Mouse (Mus musculus) stomach, embryonic 15.5 days (tissue): ENCODE measurements around the gene Cmas. TPM values are rescaled to one million over a fixed set of nuclear protein-coding genes. Genes with fewer than 3 reads are reported as not detected.

Experiments
- ATAC-seq: fragments of 200-750 bp; cut with Nextera tagmentation; 2 replicates; pipeline ENCODE4 v1.8.0; 2017; ENCODE audit warnings: low read depth, moderate number of reproducible peaks, moderate TSS enrichment; ENCODE audit not compliant: insufficient read depth, low FRiP score
- H3K27ac ChIP-seq: fragments of 300-500 bp; sonication (generic); 2 replicates; pipeline ENCODE4 v1.5.1; 2015; ENCODE audit warnings: mild to moderate bottlenecking, inconsistent platforms
- H3K27me3 ChIP-seq: fragments of 300-500 bp; sonication (generic); replicated peaks from 2 replicates; pipeline ENCODE4 v1.6.1; 2015; ENCODE audit warnings: inconsistent platforms
- H3K36me3 ChIP-seq: fragments of 300-500 bp; sonication (generic); 2 replicates; pipeline ENCODE4 v1.6.1; 2015; ENCODE audit warnings: inconsistent platforms
- H3K4me1 ChIP-seq: fragments of 300-500 bp; sonication (generic); 2 replicates; pipeline ENCODE4 v1.6.1; 2015; ENCODE audit warnings: inconsistent platforms
- H3K4me2 ChIP-seq: fragments of 300-500 bp; sonication (generic); 2 replicates; pipeline ENCODE4 v1.6.1; 2015; ENCODE audit warnings: mild to moderate bottlenecking, inconsistent platforms
- H3K4me3 ChIP-seq: fragments of 300-500 bp; sonication (generic); replicated peaks from 2 replicates; pipeline ENCODE4 v1.5.1; 2015; ENCODE audit warnings: inconsistent platforms
- H3K9ac ChIP-seq: fragments of 300-500 bp; sonication (generic); 2 replicates; pipeline ENCODE4 v1.6.1; 2015; ENCODE audit warnings: inconsistent platforms
- H3K9me3 ChIP-seq: fragments of 300-500 bp; sonication (generic); 2 replicates; pipeline ENCODE4 v1.6.1; 2016; ENCODE audit warnings: inconsistent platforms
- WGBS: fragments of 180-500 bp; shearing (Covaris S2); methylation state at CpG from one replicate; pipeline ENCODE4 v1.1.7; 2015; 5-methylcytosine and 5-hydroxymethylcytosine counted together
- polyA plus RNA-seq: library from polyadenylated mRNA; unstranded; fragments of >200 nt; fragmentation: Nextera tagmentation; extraction: Ambion mirVana; gene quantifications from 2 replicates; pipeline ENCODE4 v1.2.1, GENCODE M21; 2015

Gene Cmas
- 100 and 104 TPM in 2 replicates for polyA plus RNA-seq

GRCm38 (mm10) chr6:142756507-142757333 is at the start of gene Cmas:
Gene Cmas (plus strand): TSS chr6:142756686.
- Histone ChIP-seq H3K27ac (peak within 1 kb of the TSS; percentile 84), H3K4me1 (peaks cover 5% of the 10 kb centered on the region), H3K9ac (peak within 1 kb of the TSS; percentile 81), H3K27me3 (no peaks in the 10 kb centered on the region), H3K4me3 (peak within 1 kb of the TSS; percentile 78), H3K9me3 (no peaks in the 10 kb centered on the region), H3K4me2 (peak within 1 kb of the TSS; percentile 64), H3K36me3 (no peaks in the 10 kb centered on the region)
- WGBS = 1% methylated on average over 66 of the region's 68 CpGs
- peak; percentile 96 for ATAC-seq

GRCm38 (mm10) chr6:142706688-142707087 is 49.8 kb upstream of the Cmas start:
- Histone ChIP-seq H3K27me3 (no peaks in the 10 kb centered on the region), H3K9ac (no peak overlapping the region), H3K4me2 (no peak overlapping the region), H3K36me3 (no peaks in the 10 kb centered on the region), H3K9me3 (no peaks in the 10 kb centered on the region), H3K4me3 (no peak overlapping the region), H3K27ac (no peak overlapping the region), H3K4me1 (peaks cover 9% of the 10 kb centered on the region; the same call in 1 of the 2 replicates)
- 79% methylated on average over 3 of the region's 3 CpGs for WGBS
- ATAC-seq = no peak

GRCm38 (mm10) chr6:142708369-142708768 is 48.1 kb upstream of the Cmas start:
- H3K36me3 ChIP-seq = no peaks in the 10 kb centered on the region
- H3K27ac ChIP-seq = no peak overlapping the region
- 0 out of 2 replicates have a peak, but pooled peaks cover 9% of the 10 kb centered on the region for H3K4me1 ChIP-seq
- no peak overlapping the region for H3K4me3 ChIP-seq
- H3K27me3 ChIP-seq = no peaks in the 10 kb centered on the region
- no peak overlapping the region for H3K4me2 ChIP-seq
- H3K9me3 ChIP-seq = no peaks in the 10 kb centered on the region
- 80% methylated on average over 6 of the region's 6 CpGs for WGBS
- no peak for ATAC-seq
- H3K9ac ChIP-seq = no peak overlapping the region

GRCm38 (mm10) chr6:142710690-142711089 is 45.8 kb upstream of the Cmas start:
- H3K4me2 ChIP-seq = no peak overlapping the region
- no peaks in the 10 kb centered on the region for H3K36me3 ChIP-seq
- H3K9me3 ChIP-seq = no peaks in the 10 kb centered on the region
- H3K27me3 ChIP-seq = no peaks in the 10 kb centered on the region
- no peak overlapping the region for H3K4me3 ChIP-seq
- H3K4me1 ChIP-seq = 0 out of 2 replicates have a peak, but pooled peaks cover 10% of the 10 kb centered on the region
- no peak for ATAC-seq
- 66% methylated on average over 6 of the region's 6 CpGs for WGBS
- H3K27ac ChIP-seq = peak overlapping the region; percentile 42; the same call in 1 of the 2 replicates
- no peak overlapping the region for H3K9ac ChIP-seq

- no peak for ATAC-seq
- H3K36me3 ChIP-seq = no peaks in the 10 kb centered on the region
- no peak overlapping the region for H3K4me2 ChIP-seq
- H3K9ac ChIP-seq = no peak overlapping the region
- H3K9me3 ChIP-seq = no peaks in the 10 kb centered on the region
- no peak overlapping the region for H3K4me3 ChIP-seq
- 40% methylated on average over 4 of the region's 4 CpGs for WGBS
- H3K27ac ChIP-seq = peak overlapping the region; percentile 65; the same call in 1 of the 2 replicates
- no peaks in the 10 kb centered on the region for H3K27me3 ChIP-seq
- 0 out of 2 replicates have a peak, but pooled peaks cover 10% of the 10 kb centered on the region for H3K4me1 ChIP-seq
These were observed 45.4 kb upstream of the Cmas start for GRCm38 (mm10) chr6:142711106-142711505.

GRCm38 (mm10) chr6:142715026-142715425 is 41.5 kb upstream of the Cmas start:
- WGBS = 48% methylated on average over 8 of the region's 8 CpGs
- H3K36me3 ChIP-seq = no peaks in the 10 kb centered on the region
- H3K27ac ChIP-seq = no peak overlapping the region
- H3K9me3 ChIP-seq = no peaks in the 10 kb centered on the region
- H3K4me3 ChIP-seq = no peak overlapping the region
- ATAC-seq = no peak
- H3K9ac ChIP-seq = no peak overlapping the region
- no peak overlapping the region for H3K4me2 ChIP-seq
- no peaks in the 10 kb centered on the region for H3K27me3 ChIP-seq
- 0 out of 2 replicates have a peak, but pooled peaks cover 10% of the 10 kb centered on the region for H3K4me1 ChIP-seq

- Histone ChIP-seq H3K27ac (no peak overlapping the region), H3K9ac (no peak overlapping the region), H3K4me1 (0 out of 2 replicates have a peak, but pooled peaks cover 3% of the 10 kb centered on the region), H3K27me3 (no peaks in the 10 kb centered on the region), H3K36me3 (no peaks in the 10 kb centered on the region), H3K9me3 (no peaks in the 10 kb centered on the region), H3K4me2 (no peak overlapping the region), H3K4me3 (no peak overlapping the region)
- 40% methylated on average over 4 of the region's 4 CpGs for WGBS
- no peak for ATAC-seq
These were observed 39.3 kb upstream of the Cmas start for GRCm38 (mm10) chr6:142717186-142717585.

- Histone ChIP-seq H3K36me3 (no peaks in the 10 kb centered on the region), H3K27ac (peak overlapping the region; percentile 36), H3K4me2 (0 out of 2 replicates have a peak overlapping the region, but pooled peaks have one; percentile 2), H3K9ac (no peak overlapping the region), H3K4me3 (no peak overlapping the region), H3K4me1 (0 out of 2 replicates have a peak, but pooled peaks cover 3% of the 10 kb centered on the region), H3K9me3 (no peaks in the 10 kb centered on the region), H3K27me3 (no peaks in the 10 kb centered on the region)
- 44% methylated on average over 7 of the region's 7 CpGs for WGBS
- ATAC-seq = peak; percentile 47
These were observed 38.3 kb upstream of the Cmas start for GRCm38 (mm10) chr6:142718167-142718566.

GRCm38 (mm10) chr6:142720641-142721040 is 35.8 kb upstream of the Cmas start:
- no peaks in the 10 kb centered on the region for H3K27me3 ChIP-seq
- H3K9me3 ChIP-seq = no peaks in the 10 kb centered on the region
- H3K36me3 ChIP-seq = no peaks in the 10 kb centered on the region
- no peak overlapping the region for H3K4me3 ChIP-seq
- 68% methylated on average over 6 of the region's 6 CpGs for WGBS
- no peak overlapping the region for H3K9ac ChIP-seq
- no peaks in the 10 kb centered on the region for H3K4me1 ChIP-seq
- H3K27ac ChIP-seq = no peak overlapping the region
- no peak for ATAC-seq
- H3K4me2 ChIP-seq = no peak overlapping the region

- H3K4me3 ChIP-seq = no peak overlapping the region
- H3K9me3 ChIP-seq = no peaks in the 10 kb centered on the region
- no peaks in the 10 kb centered on the region for H3K27me3 ChIP-seq
- WGBS = 71% methylated on average over 8 of the region's 8 CpGs
- no peaks in the 10 kb centered on the region for H3K4me1 ChIP-seq
- H3K9ac ChIP-seq = no peak overlapping the region
- ATAC-seq = no peak
- H3K4me2 ChIP-seq = no peak overlapping the region
- no peaks in the 10 kb centered on the region for H3K36me3 ChIP-seq
- no peak overlapping the region for H3K27ac ChIP-seq
These were observed 34.8 kb upstream of the Cmas start for GRCm38 (mm10) chr6:142721731-142722130.

- WGBS = 72% methylated on average over 4 of the region's 4 CpGs
- Histone ChIP-seq H3K4me3 (no peak overlapping the region), H3K27ac (no peak overlapping the region), H3K9me3 (no peaks in the 10 kb centered on the region), H3K27me3 (no peaks in the 10 kb centered on the region), H3K9ac (no peak overlapping the region), H3K4me2 (no peak overlapping the region), H3K4me1 (no peaks in the 10 kb centered on the region), H3K36me3 (no peaks in the 10 kb centered on the region)
- no peak for ATAC-seq
These were observed 30.5 kb upstream of the Cmas start for GRCm38 (mm10) chr6:142726032-142726431.

GRCm38 (mm10) chr6:142732567-142733290 is 23.8 kb upstream of the Cmas start:
- WGBS = 36% methylated on average over 14 of the region's 14 CpGs
- no peaks in the 10 kb centered on the region for H3K27me3 ChIP-seq
- no peaks in the 10 kb centered on the region for H3K36me3 ChIP-seq
- H3K4me3 ChIP-seq = no peak overlapping the region
- no peaks in the 10 kb centered on the region for H3K4me1 ChIP-seq
- no peak overlapping the region for H3K4me2 ChIP-seq
- no peak overlapping the region for H3K9ac ChIP-seq
- ATAC-seq = peak; percentile 83
- no peaks in the 10 kb centered on the region for H3K9me3 ChIP-seq
- peak overlapping the region; percentile 84 for H3K27ac ChIP-seq
